Mouse (Mus musculus): ENCODE measurements around the gene Specc1.
"Not testable (repeated sequence)": the region's sequence is repeated elsewhere in the genome, so short reads cannot be mapped to it uniquely, and the experiment has no call there.

The Specc1 gene

GRCm38 (mm10) chr11:61956572-61957295, at the start of gene Specc1:
Specc1 (plus strand) TSS chr11:61956763.
- peak; percentile 94 for DNase-seq (ENCODE audit: low spot score)

GRCm38 (mm10) chr11:61908315-61908714, 48.2 kb upstream of the Specc1 start:
- DNase-seq (ENCODE audit: low spot score): no peak

GRCm38 (mm10) chr11:61919702-61920101, 36.9 kb upstream of the Specc1 start:
- DNase-seq (ENCODE audit: low spot score): no peak

- no peak for DNase-seq (ENCODE audit: low spot score)
These were observed 33.3 kb upstream of the Specc1 start for GRCm38 (mm10) chr11:61923309-61923708.

GRCm38 (mm10) chr11:61929323-61930097, 27.1 kb upstream of the Specc1 start:
- no peak for DNase-seq (ENCODE audit: low spot score)

GRCm38 (mm10) chr11:61930098-61930517, 26.5 kb upstream of the Specc1 start, which contains the start of gene Akap10:
Akap10 (minus strand) TSS chr11:61930252.
- DNase-seq (ENCODE audit: low spot score): peak; percentile 96

GRCm38 (mm10) chr11:61930640-61931586, 25.6 kb upstream of the Specc1 start:
- DNase-seq (ENCODE audit: low spot score): peak; percentile 7

- DNase-seq (ENCODE audit: low spot score): no peak
These were observed 18.8 kb upstream of the Specc1 start for GRCm38 (mm10) chr11:61937761-61938160.

- no peak for DNase-seq (ENCODE audit: low spot score)
These were observed 13.7 kb upstream of the Specc1 start for GRCm38 (mm10) chr11:61942903-61943302.

GRCm38 (mm10) chr11:61944417-61944816, 12.1 kb upstream of the Specc1 start:
- DNase-seq (ENCODE audit: low spot score): no peak

GRCm38 (mm10) chr11:61946608-61947007, 10.0 kb upstream of the Specc1 start:
- no peak for DNase-seq (ENCODE audit: low spot score)

- peak; percentile 85 for DNase-seq (ENCODE audit: low spot score)
These were observed 7.2 kb upstream of the Specc1 start for GRCm38 (mm10) chr11:61949315-61949714.

GRCm38 (mm10) chr11:61950632-61951031, 5.9 kb upstream of the Specc1 start:
- peak; percentile 92 for DNase-seq (ENCODE audit: low spot score)

GRCm38 (mm10) chr11:61955136-61955535, 1.4 kb upstream of the Specc1 start:
- DNase-seq (ENCODE audit: low spot score): no peak

GRCm38 (mm10) chr11:61955951-61956350, 612 bp upstream of the Specc1 start:
- no peak for DNase-seq (ENCODE audit: low spot score)

- DNase-seq (ENCODE audit: low spot score): peak; percentile 70
These were observed 792 bp downstream of the Specc1 start for GRCm38 (mm10) chr11:61957296-61957813.

GRCm38 (mm10) chr11:61958706-61959105, 2.1 kb downstream of the Specc1 start:
- DNase-seq (ENCODE audit: low spot score): not testable (repeated sequence)

- DNase-seq (ENCODE audit: low spot score): no peak
These were observed 3.5 kb downstream of the Specc1 start for GRCm38 (mm10) chr11:61960096-61960495.

- DNase-seq (ENCODE audit: low spot score): no peak
These were observed 6.1 kb downstream of the Specc1 start for GRCm38 (mm10) chr11:61962684-61963083.

- DNase-seq (ENCODE audit: low spot score): no peak
These were observed 6.6 kb downstream of the Specc1 start for GRCm38 (mm10) chr11:61963193-61963592.

GRCm38 (mm10) chr11:61964611-61965010, 8.0 kb downstream of the Specc1 start:
- DNase-seq (ENCODE audit: low spot score): no peak

- DNase-seq (ENCODE audit: low spot score): no peak
These were observed 10.5 kb downstream of the Specc1 start for GRCm38 (mm10) chr11:61967034-61967433.

Data from embryo, embryonic 10.5 days (tissue).